Mouse (Mus musculus): ENCODE measurements around the gene Isg15.

The Isg15 gene

DNA sequence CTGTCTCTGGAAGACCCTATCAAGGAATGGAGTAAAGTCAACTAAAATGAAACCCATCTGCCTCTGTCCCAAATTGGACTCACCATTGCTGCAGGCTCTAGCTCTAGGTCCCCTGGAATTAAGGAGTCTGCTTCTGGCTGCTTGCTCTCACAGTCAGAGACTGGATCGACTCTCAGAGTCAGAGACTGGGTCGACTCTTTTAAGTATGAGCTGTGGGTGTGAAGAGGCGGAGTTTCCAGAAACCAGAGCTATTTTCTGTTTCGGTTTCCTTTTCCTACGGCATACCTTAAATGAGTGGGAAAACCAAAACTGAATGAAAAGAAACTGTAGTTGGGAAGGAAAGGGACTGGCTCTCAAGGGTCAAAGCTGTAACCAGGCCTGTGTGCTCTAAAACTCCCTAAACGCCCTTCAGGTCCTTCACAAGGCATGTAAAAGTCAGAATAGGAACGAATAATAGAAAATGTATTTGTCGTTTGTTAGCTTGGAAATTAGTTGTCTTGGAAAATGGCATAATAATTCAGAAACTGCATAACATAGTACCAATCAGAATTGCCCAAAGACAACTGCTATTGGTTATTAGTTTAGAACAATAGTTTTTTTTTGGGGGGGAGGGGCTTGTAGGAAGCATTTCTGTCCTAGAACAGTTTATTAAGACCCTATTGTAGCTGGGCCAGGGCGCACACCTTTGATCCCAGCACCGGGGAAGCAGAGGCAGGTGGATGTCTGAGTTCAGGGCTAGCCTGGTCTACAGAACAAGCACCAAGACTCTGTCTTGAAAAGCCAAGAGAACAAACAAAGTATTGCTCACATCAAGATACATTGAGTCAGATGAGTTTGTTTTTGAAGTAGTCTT lies at the start of gene Isg15:
TSS of gene Isg15 (minus strand) at position 196 of the 853 bp plus-strand sequence.
- DNase-seq (ENCODE audit: low read depth in 2 of 2, low spot score in 2 of 2), result peak; percentile 24 to 49

DNA sequence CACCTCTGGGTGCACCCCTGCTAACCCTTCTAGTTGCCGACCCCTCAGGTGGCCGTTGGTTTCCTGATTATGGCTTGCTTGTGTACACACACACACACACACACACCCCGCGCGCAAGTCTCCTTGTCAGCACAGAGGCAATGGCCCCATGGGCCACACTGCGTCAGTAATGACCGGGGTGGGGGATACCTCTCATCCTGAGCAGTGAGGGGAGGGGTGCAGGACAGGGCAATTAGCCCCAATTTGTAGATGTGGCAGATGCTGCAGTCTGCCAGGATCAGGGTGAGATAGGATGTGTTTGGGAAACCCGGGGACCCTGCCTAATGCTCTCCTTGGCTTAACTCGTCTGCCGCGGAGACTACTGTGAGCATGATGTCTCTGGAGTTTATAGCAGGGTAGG lies 48.9 kb upstream of the Isg15 start:
- DNase-seq (ENCODE audit: low read depth in 2 of 2, low spot score in 2 of 2), result no peak

DNA sequence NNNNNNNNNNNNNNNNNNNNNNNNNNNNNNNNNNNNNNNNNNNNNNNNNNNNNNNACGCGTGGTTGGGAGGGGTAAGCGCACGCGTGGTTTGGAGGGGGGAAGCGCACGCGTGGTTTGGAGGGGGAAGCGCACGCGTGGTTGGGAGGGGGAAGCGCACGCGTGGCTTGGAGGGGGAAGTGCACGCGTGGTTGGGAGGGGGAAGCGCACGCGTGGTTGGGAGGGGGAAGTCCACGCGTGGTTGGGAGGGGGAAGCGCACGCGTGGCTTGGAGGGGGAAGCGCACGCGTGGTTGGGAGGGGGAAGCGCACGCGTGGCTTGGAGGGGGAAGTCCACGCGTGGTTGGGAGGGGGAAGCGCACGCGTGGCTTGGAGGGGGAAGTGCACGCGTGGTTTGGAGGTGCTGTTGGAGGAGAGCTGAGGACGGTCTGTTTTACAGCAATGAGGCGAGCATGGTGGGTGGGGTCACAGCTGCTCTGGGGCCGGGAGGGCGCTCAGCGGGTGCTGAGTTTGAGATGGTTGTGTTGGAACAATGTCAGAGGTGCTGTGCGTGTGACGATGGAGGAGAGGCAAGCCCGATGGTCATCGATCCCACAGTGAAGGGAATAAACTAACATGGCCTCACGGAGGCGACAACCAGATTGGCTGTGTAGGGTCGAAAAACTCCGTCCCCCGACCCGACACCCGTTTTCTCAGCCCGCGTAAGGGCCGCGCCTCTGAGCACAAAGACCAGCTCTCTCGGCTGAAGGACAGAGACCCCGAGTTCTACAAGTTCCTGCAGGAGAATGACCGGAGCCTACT lies 36.2 kb upstream of the Isg15 start:
- no peak for DNase-seq (ENCODE audit: low read depth in 2 of 2, low spot score in 2 of 2)

DNA sequence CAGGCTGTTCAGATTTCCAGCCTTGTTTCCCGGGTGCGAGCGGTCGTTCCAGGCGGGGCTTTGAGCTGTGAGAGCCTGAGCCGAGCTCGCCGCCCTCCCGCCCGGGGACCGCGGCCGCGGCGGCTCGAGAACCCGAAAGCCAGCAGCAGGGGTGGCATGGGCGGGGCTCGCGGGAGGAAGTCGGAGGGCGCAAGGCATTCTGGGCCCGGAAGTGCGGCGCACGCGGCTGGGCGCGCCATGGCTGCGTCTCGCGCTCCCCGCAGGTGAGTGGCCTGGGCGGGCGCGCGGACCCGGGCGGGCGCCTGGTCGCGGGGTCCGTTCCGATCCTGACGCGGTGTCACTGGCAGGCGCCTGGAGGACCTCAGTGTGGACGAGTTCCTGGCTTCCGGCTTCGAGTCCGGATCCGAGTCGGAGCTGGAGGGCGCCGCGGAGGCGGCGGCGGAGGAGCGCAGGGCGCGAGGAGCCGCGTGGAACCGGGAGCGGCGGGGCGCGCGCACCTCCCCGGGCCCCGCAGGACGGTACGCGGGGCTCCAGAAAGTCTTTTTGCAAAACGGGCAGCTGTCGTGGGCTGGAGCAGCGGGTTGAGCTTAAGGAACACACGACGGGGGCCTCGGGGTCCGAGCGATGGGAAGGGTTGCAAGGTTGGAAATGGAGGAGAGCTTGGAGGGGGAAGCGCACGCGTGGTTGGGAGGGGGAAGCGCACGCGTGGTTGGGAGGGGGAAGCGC lies 35.4 kb upstream of the Isg15 start, which contains the start of gene Noc2l:
TSS of gene Noc2l (plus strand) at position 203 of the 726 bp plus-strand sequence.
- DNase-seq (ENCODE audit: low read depth in 2 of 2, low spot score in 2 of 2), result peak; percentile 81 to 85

DNA sequence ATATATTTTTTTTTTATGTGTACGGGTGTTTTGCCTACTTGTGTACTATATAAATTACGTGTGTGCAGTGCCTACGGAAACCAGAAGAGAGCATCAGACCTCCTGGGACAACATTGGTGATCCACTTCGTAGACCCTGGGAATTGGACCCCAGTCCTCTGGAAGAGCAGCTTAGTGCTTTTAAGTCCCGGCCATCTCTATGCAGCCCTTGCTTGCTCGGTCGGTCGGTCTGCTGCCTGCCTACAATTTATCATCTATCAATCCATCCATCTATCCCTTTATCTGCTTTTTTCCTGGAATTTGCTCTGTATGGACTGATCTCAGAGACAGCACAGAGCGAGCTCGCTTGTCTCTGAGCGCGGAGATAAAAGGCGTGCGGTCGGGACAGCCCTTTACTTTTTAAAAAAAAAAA lies 34.7 kb upstream of the Isg15 start:
- no peak for DNase-seq (ENCODE audit: low read depth in 2 of 2, low spot score in 2 of 2)

DNA sequence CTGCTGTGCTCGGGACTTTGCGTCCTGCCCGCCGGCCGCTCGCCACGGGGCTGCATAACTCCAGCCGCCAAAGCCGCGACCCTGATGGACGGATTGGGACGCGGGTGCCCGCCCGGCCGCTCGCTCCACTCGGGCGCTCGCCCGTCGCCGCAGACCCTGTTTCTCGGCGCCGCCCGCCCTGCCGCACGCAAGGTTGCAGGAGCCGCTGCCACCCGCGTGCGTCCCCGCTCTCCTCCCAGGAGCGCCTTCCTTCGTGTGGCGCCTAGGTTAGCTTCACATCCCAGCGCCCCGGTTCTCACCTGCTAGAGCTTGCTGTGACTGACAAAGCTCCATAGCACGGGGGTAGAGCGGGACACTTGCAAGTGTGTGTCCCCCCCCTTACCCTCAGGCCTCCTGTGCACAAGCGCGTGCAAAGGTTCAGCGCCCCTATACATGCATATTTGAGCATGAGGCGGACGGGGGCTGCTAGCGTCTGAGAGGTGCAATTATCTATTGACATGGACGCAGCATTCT lies 34.1 kb upstream of the Isg15 start, which contains the start of gene Plekhn1:
TSS of gene Plekhn1 (minus strand) at position 157 of the 513 bp plus-strand sequence.
- DNase-seq (ENCODE audit: low read depth in 2 of 2, low spot score in 2 of 2), result peak; percentile 40 to 59

DNA sequence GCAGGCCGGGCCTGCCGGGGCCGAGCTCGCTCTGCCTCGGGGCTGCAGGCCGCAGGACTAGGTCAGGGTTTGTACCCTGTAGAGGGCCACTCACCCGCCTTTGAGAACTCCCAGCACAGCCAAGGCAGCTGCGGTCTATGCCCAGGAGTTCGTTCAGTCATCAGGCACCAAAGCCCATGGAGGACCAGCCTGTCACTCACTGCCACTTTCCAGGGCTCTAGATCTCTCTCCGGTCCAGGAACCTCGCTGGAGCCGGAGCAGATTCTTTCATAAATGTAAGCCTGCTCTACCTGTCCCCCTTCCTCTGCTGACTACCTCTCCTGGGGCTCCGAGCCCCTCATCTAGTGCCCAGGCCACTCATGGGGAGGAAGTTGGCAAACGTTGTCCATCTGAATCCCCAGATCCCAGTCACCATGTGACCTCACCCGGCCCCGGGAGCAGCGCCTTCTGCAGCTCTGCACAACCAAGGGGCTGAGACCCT lies 33.4 kb upstream of the Isg15 start:
- no peak for DNase-seq (ENCODE audit: low read depth in 2 of 2, low spot score in 2 of 2)

DNA sequence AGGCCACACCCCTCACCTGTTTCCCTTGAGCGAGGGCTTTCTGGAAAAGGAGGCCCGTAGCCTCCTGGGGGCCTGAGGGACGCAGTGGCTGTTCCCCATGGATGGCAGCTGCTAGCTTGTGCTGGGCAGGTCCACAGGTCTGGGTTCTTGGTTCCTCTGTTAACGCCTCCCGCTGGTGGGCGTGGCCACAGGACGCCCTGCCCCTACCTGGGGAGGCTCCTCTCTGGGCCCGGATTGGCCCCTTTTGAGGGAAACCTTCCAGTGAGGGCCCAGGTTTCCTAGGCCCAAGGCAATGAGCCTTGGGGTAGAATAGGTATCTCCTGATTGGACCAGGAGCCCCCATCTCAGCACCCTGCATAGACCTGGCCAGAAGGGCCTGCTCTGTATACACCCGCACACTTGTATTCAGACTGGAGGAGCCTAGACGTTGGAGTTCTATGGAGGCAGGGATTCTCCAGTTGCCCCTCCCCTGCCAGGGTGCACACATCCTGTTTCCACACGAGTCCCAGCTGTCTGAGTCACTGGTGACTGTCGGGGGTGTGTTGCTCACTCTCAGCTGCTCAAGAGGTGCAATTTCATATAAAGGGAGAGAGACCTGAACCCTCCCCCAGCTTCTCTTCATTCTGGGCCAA lies 27.9 kb upstream of the Isg15 start:
- DNase-seq (ENCODE audit: low read depth in 2 of 2, low spot score in 2 of 2), result no peak

DNA sequence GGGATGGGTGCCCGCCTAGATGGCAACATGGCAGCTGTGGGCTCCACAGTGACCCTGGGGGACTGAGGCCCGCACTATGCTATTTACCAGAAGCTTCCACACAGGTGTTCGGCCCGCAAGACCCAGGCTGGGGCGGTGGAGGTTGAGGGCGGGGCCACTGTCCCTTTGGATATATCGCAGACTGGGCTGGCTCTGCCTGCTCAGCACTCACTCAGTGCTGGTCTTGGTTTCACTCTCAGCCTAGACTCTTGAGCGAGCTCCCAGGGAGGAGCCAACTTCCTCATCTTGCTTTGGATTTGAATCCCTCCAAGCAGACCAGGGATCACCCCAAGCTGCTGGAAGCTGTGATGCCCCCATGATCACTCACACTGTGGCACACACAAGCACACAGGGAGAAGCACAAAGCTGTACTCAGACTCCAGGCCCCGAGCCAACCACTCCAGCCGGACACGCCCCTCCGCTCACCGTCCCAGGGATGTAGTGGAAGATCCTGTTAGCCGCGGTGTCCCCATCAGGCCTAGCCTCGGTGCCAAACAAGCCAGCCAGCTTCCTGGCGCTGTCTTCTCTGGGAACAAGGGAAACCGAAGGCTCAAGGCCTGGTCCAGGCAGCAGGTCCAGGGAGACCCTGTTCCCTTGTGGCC lies 27.3 kb upstream of the Isg15 start:
- DNase-seq (ENCODE audit: low read depth in 2 of 2, low spot score in 2 of 2), result no peak

DNA sequence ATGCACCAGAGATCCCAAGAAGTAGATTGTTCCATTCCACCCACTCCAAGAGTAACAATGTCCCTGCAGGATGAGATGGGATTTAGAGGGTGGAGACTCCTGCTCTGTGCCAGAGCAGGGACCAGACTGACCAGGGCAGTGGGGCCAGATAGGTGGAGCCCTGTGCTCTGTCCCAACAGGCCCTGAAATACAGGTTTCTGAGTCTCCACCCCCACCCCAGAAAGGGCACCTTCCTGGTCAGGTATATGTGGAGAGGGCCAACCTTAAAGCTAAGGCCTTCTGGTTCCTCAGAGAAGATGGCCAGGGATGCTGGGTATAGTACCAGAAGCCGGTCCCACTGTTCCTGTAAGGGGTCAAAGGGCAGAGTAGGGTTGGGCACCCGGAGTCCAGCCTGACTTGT lies 23.7 kb upstream of the Isg15 start:
- DNase-seq (ENCODE audit: low read depth in 2 of 2, low spot score in 2 of 2), result no peak

DNA sequence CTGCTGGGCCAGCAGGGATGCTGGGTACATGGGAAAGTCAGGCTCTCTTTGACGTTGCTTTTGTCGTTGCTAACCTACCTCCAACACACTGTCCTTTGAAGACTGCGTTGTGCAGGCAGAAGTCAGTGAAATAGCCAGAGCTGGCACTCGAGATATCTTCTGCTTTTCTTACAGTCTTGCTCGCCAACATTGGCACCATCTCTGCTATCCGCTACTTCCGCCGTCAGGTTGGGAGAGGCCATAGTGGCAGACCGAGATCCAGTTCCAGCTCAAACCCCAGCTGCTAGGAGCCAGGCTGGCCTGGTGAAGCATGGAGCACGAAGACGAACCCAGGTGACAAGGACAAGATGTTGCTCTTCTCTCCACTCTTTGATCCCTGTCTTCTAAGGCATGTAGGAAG lies 19.3 kb upstream of the Isg15 start:
- DNase-seq (ENCODE audit: low read depth in 2 of 2, low spot score in 2 of 2), result no peak

DNA sequence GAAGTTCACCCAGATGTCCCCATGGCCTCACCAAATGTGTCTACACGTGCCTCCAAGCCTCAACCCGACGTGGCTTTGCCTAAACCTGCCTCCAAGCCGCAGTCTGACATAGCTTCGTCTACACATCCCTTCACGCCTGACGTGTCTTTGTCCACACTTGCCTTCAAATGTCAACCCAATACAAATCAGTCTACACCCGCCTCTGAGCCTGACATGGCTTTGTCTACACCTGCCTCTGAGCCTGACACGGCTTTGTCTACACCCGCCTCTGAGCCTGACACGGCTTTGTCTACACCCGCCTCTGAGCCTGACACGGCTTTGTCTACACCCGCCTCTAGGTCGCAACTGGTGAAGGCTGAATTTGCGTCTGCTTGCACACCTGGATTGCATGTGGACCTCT lies 17.2 kb upstream of the Isg15 start:
- no peak for DNase-seq (ENCODE audit: low read depth in 2 of 2, low spot score in 2 of 2)

DNA sequence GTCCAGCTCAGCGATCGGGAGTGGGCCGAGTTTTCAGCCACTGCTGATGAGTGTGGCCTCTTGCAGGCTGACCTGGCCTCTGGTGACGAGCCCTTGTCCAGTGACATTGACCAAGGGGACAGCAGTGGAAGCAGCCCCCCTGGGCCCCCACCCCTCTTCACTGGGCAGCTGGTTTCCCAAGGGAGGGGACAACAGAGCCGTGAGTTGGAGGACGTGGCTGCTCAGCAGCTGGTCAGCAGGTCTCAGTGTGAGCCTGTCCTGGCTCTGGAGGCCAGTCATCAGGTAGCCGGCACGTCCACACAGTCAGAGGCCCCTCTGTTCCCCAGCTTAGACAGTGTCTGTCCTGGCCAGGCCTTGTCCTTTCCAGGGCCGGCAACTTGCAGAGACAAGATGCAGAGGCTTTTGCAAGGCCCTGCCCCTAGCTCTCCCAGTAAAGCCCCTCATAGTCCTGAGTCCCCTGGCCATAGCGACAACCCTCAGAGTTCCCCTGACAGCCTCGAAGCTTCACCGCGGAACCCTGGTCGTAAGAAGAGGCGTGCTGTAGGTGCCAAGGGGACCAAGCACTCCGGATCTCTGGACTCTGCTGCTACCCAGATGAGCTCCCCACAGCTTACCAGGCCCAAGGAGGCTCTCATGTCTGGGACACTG lies 16.5 kb upstream of the Isg15 start:
- no peak for DNase-seq (ENCODE audit: low read depth in 2 of 2, low spot score in 2 of 2)

DNA sequence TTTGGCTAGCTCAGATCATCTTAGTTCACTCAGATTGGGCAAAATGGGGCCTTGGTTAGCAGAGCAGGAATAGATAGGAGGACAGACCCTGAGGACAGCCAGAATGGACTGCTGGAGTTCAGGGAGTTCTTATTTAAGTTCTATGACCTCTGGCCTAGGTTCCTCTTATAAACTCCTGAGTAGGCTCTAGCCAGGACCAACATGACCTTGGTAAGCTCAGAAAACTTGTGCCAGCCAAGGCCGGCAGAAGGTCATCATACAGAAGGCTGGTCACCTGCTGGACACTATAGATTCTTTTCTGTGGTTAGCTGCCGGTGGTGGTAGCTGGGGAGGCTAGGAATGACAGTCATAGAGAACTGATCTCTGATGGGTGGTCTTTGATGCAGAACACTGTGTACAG lies 15.6 kb upstream of the Isg15 start:
- no peak for DNase-seq (ENCODE audit: low read depth in 2 of 2, low spot score in 2 of 2)

DNA sequence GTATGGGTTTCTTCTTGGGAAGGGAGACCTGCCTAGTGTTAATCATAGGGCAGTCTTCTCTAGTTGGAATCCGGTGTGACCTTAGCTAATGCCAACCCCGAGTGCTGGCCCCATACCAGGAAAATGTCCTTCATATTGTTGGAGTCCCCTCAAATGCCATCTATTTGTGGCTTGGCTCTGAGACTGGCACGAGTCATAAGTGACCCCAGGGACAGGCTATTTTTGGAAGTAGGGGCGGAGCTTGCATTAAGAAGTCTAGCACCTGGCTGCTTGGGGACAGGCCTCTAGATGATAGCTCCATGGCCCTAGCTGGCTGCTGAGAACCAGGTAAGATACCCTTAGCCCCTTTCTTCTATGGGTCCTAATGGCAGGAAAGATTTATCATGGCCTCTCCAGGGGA lies 15.0 kb upstream of the Isg15 start, which contains the start of gene Perm1:
TSS of gene Perm1 (plus strand) at position 220 of the 400 bp plus-strand sequence.
- DNase-seq (ENCODE audit: low read depth in 2 of 2, low spot score in 2 of 2), result no peak

DNA sequence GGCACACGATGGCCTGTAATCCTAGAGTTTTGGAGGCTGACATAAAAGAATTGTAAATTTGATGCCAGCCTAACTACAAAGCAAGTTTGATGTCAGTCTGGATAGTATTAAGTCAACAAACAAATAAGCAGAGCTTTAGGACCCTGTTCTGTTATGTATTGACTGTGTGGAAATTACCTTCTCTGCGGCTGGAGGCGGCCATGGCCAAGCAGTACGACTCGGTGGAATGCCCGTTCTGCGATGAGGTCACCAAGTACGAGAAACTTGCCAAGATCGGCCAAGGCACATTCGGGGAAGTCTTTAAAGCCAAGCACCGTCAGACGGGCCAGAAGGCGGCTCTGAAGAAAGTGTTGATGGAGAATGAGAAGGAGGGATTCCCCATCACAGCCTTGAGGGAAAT lies 12.5 kb upstream of the Isg15 start:
- no peak for DNase-seq (ENCODE audit: low read depth in 2 of 2, low spot score in 2 of 2)

DNA sequence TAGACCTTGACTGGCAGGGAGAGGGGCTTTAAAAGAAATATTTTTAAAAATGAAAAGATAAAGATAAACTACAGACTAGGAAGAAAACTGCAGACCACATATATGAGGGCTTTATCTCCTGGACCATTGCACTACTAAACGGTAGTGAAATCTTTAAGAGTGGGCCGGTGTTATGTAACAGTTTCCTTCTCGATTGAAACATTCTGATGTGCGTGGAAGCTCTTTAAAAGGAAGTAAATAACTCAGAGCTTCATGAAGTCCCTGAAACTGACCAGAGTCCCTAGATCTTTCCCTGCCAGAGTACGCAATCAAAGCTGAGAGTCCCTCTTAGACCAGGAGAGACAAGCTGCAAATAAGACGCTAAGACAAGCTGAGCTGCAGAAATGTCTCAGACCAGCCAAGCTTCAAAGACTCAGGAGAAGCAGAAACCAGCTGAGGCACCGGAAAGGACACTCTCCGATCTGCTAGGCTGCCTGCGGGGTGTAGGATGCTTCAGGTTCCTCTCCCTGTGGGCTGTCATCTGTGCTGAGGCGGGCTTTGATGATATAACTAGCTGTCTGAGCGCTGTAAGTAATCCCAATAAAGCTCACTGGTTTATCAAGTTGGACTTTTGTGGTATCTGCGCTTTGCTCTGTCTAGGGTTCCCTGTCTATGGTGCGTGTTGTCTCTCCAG lies 9.5 kb upstream of the Isg15 start:
- no peak for DNase-seq (ENCODE audit: low read depth in 2 of 2, low spot score in 2 of 2)

DNA sequence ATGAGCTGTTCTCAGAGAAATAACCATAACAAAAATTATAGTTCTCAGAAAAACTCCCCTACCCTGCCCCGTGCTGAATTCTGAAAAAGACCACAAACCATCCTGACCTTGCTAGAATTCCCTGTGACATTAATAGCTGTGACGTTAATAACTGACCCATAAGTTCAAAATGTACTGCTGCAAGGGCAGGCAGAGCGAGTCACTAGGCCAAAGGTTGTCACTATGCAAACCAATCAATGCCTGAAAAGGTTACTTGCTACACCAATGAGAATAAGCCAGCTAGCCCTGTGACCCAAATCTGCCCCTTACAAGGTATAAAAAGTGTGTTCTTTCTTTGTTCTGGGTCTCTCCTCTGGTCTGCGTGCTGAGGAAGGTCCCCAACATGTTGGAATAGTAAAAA lies 8.3 kb upstream of the Isg15 start:
- no peak for DNase-seq (ENCODE audit: low read depth in 2 of 2, low spot score in 2 of 2)

Measured in CD8-positive naive resting alpha-beta T cell, adult 2 months (primary cell).